Mouse (Mus musculus): ENCODE measurements around the gene Olfr1431.
"Not testable (repeated sequence)": the region's sequence is repeated elsewhere in the genome, so short reads cannot be mapped to it uniquely, and the experiment has no call there.

Olfr1431 gene

GRCm38 (mm10) chr19:12200334-12200733 lies at the start of gene Olfr1431:
Gene Olfr1431, plus strand, starts transcription at chr19:12200634.
- DNase-seq (ENCODE audit: low read depth, low spot score) = no peak

DNA sequence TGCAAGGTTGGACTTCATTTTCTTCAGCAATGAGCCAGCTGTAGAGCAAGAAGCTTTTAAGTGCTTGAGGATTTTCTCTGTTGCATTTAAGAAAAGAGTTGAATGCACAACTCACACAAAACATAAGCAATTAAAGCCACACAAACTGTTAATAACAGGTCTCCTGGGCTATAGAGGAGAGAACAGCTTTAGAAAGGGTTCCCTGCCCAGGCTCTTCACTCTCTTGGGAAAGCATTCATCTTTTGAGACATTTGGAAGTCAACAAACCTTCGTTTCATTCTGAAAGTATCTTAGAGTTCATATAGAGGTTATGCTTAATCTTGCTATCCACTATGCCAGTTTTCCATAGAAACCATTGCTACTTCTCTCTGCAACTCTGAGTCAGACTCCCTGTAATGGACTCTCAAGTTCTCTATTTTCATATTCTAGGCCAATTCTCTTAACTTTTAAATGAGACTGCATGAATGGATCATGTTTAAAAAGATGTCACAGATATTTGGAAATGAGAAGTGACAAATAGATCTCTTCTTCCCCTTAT lies 30.3 kb upstream of the Olfr1431 start, which contains the start of gene Olfr1555-ps1:
Gene Olfr1555-ps1, minus strand, starts transcription at position 51 of the 538 bp plus-strand sequence.
- not testable (repeated sequence) for DNase-seq (ENCODE audit: low read depth, low spot score)

- not testable (repeated sequence) for DNase-seq (ENCODE audit: low read depth, low spot score)
Measured at GRCm38 (mm10) chr19:12175431-12175830, 25.0 kb upstream of the Olfr1431 start.

DNA sequence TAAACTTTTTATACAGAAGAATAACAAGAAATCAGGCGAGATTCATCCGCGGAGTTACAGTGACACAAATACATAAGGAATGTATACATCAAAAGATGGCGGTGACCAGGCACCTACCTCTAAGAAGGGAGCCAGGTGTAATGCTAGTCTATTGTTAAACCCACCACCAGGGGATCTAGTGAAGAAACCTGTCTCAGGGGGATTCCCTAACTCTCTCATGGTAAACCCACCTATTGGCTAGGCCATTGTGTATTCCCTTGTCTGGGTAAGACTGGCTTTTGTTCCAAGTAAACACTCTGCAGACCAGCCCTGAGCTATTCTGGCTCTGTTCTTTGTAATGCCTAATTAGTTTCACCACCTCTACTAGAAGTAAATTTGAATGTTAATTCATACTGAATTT lies 1.4 kb upstream of the Olfr1431 start:
- DNase-seq (ENCODE audit: low read depth, low spot score) = peak; percentile 91

- DNase-seq (ENCODE audit: low read depth, low spot score) = not testable (repeated sequence)
Measured at GRCm38 (mm10) chr19:12232496-12232895, 32.1 kb downstream of the Olfr1431 start, which contains the start of gene Olfr1432. Gene Olfr1432, minus strand, starts transcription at chr19:12232596.

DNA sequence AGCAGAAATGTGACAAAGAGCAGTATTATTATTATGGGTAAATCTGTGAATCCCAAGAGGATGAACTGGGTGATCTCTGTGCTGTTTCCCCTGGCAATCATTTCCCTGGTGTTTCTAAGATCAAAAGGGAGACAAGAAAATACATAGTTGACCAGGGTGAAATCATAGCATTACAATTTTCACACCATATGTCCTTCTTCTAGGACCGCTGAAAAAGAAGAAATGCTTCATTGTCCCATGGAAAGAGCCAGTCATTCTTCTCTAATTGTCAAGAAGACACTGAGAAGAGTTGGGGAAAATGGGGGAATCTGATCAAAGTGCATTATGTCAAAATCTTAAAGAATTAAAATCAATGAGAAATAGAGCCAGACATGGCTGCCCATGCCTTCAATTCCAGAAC lies 41.1 kb downstream of the Olfr1431 start, which contains the start of gene Olfr262:
Gene Olfr262, minus strand, starts transcription at position 101 of the 400 bp plus-strand sequence.
- DNase-seq (ENCODE audit: low read depth, low spot score) = no peak

GRCm38 (mm10) chr19:12260732-12261131 lies 60.3 kb downstream of the Olfr1431 start, which contains the start of gene Olfr235:
Gene Olfr235, plus strand, starts transcription at chr19:12261032.
- DNase-seq (ENCODE audit: low read depth, low spot score) = no peak

Measured in ES-CJ7 (cell line).